Mouse (Mus musculus) bone marrow macrophage, adult 2 months (primary cell): Measurements from ENCODE around the gene Ywhag.

Source experiments
- CTCF ChIP-seq: IDR thresholded peaks from 2 replicates; pipeline ENCODE4 v1.5.1; 2012; ENCODE audit warnings: low read depth, mild to moderate bottlenecking, low read length, moderate library complexity
- POLR2A ChIP-seq: IDR thresholded peaks from 2 replicates; pipeline ENCODE4 v1.6.1; 2012; ENCODE audit warnings: mild to moderate bottlenecking, low read depth, low read length, borderline replicate concordance

DNA sequence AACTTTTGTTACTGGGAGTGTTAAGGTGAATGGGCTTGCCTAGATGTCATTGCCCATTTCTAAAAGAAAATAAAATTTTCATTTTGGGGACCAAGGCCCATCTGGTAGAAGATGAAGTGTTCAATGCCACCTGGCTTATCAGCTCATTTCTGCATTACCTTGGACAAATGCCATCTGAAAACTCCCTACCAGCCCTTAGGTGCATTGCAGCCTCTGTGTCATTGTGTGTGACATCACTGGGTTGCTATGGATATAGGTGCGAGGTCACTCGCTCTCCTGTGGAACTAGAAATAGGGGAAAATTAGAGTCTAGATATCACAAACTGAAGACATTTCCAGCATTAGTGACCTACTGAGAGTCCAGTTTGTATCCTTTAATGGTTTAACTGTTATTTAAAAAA, 2.1 kb downstream of the Ywhag start:
- TF ChIP-seq CTCF, result no peak
- no peak for TF ChIP-seq POLR2A
